Mouse (Mus musculus) bone marrow, adult 2 months (tissue): ENCODE results near the gene Gm3285. TPM values are rescaled to one million over a fixed set of nuclear protein-coding genes. Genes with fewer than 3 reads are reported as not detected.
A peak's percentile ranks its signal among the peaks of the same experiment; 100 is the strongest.

Source experiments
- H3K27ac ChIP-seq: fragments of 200-500 bp; 2 replicates; pipeline ENCODE4 v1.5.1; 2012; ENCODE audit warnings: low read depth, mild to moderate bottlenecking, control low read depth, inconsistent platforms, low read length; ENCODE audit not compliant: control insufficient read depth, poor library complexity, insufficient read depth
- H3K4me1 ChIP-seq: fragments of 200-500 bp; 2 replicates; pipeline ENCODE4 v1.6.1; 2011; ENCODE audit warnings: low read length; ENCODE audit not compliant: control insufficient read depth, insufficient read depth
- H3K4me3 ChIP-seq: fragments of 200-500 bp; replicated peaks from 2 replicates; pipeline ENCODE3; 2011; ENCODE audit warnings: mild to moderate bottlenecking, low read depth, low read length, control low read depth; ENCODE audit not compliant: control insufficient read depth
- CTCF ChIP-seq: fragments of 200-500 bp; IDR thresholded peaks from 2 replicates; pipeline ENCODE4 v1.5.1; 2011; ENCODE audit warnings: low read length, control low read depth; ENCODE audit not compliant: control insufficient read depth, insufficient read depth
- POLR2A ChIP-seq: fragments of 200-500 bp; IDR thresholded peaks from 2 replicates; pipeline ENCODE4 v1.6.1; 2011; ENCODE audit warnings: low read depth, mild to moderate bottlenecking, control low read depth, low read length, borderline replicate concordance; ENCODE audit not compliant: control insufficient read depth
- WGBS: fragments of 180-500 bp; shearing (Covaris S2); methylation state at CpG from one replicate; pipeline ENCODE4 v1.1.7; 2018; 5-methylcytosine and 5-hydroxymethylcytosine counted together
- polyA plus RNA-seq: library from polyadenylated mRNA; stranded (reverse); fragments of >200 nt; gene quantifications from 2 replicates; pipeline ENCODE4 v1.2.4, GENCODE M21; 2011; ENCODE audit warnings: low replicate concordance; ENCODE audit not compliant: missing spikeins, insufficient read depth, insufficient read length

The Gm3285 gene
- polyA plus RNA-seq, 1 experiment = not detected

- 18% methylated on average over 3 of the region's 3 CpGs for WGBS
- Histone ChIP-seq H3K27ac (no peak overlapping the region), H3K4me3 (no peak overlapping the region), H3K4me1 (no peaks in the 10 kb centered on the region)
- TF ChIP-seq CTCF (no peak), POLR2A (no peak)
Measured at GRCm38 (mm10) chr10:77880305-77880704, 18.5 kb downstream of the Gm3285 start.

GRCm38 (mm10) chr10:77882553-77882952 lies 20.8 kb downstream of the Gm3285 start:
- 0 out of 2 replicates have a peak, but pooled peaks have one; percentile 26 for TF ChIP-seq CTCF
- no peak for TF ChIP-seq POLR2A
- no peak overlapping the region for H3K27ac ChIP-seq
- WGBS = 76% methylated on average over 5 of the region's 5 CpGs

GRCm38 (mm10) chr10:77886007-77886747 lies 24.4 kb downstream of the Gm3285 start:
- Histone ChIP-seq H3K4me3 (no peak overlapping the region), H3K27ac (no peak overlapping the region), H3K4me1 (no peaks in the 10 kb centered on the region)
- TF ChIP-seq CTCF (no peak), POLR2A (no peak)
- WGBS = 58% methylated on average over 12 of the region's 12 CpGs

More at GRCm38 (mm10) chr10:77882553-77882952, 20.8 kb downstream of the Gm3285 start:
- Histone ChIP-seq H3K4me3 (no peak overlapping the region), H3K4me1 (no peaks in the 10 kb centered on the region)

- Histone ChIP-seq H3K4me3 (no peak overlapping the region), H3K27ac (no peak overlapping the region), H3K4me1 (no peaks in the 10 kb centered on the region)
- TF ChIP-seq CTCF = no peak
- no peak for TF ChIP-seq POLR2A
- 78% methylated on average over 8 of the region's 8 CpGs for WGBS
Measured at GRCm38 (mm10) chr10:77890987-77891565, 29.3 kb downstream of the Gm3285 start.

GRCm38 (mm10) chr10:77895562-77895961 lies 33.8 kb downstream of the Gm3285 start:
- WGBS = 83% methylated on average over 5 of the region's 5 CpGs
- TF ChIP-seq POLR2A = no peak
- no peak for TF ChIP-seq CTCF

GRCm38 (mm10) chr10:77900126-77900525 lies 38.4 kb downstream of the Gm3285 start:
- Histone ChIP-seq H3K27ac (no peak overlapping the region), H3K4me3 (no peak overlapping the region), H3K4me1 (no peaks in the 10 kb centered on the region)
- WGBS = 66% methylated on average over 7 of the region's 7 CpGs
- TF ChIP-seq POLR2A = no peak
- no peak for TF ChIP-seq CTCF

More at GRCm38 (mm10) chr10:77895562-77895961, 33.8 kb downstream of the Gm3285 start:
- no peak overlapping the region for H3K27ac ChIP-seq
- no peaks in the 10 kb centered on the region for H3K4me1 ChIP-seq
- H3K4me3 ChIP-seq = no peak overlapping the region

- no peak overlapping the region for H3K27ac ChIP-seq
- no peak overlapping the region for H3K4me3 ChIP-seq
- TF ChIP-seq POLR2A = no peak
- no peak for TF ChIP-seq CTCF
- no peaks in the 10 kb centered on the region for H3K4me1 ChIP-seq
- 87% methylated on average over 27 of the region's 27 CpGs for whole genome bisulfite sequencing
Measured at GRCm38 (mm10) chr10:77900903-77901818, 39.4 kb downstream of the Gm3285 start.

- TF ChIP-seq POLR2A = no peak
- TF ChIP-seq CTCF = no peak
- 11% methylated on average over 14 of the region's 14 CpGs for WGBS
- H3K4me3 ChIP-seq = no peak overlapping the region
- H3K27ac ChIP-seq = no peak overlapping the region
- H3K4me1 ChIP-seq = no peaks in the 10 kb centered on the region
Measured at GRCm38 (mm10) chr10:77901871-77902210, 40.1 kb downstream of the Gm3285 start.
